Mouse (Mus musculus) forebrain, embryonic 10.5 days (tissue): Measurements from ENCODE around the gene Clnk. TPM values are rescaled to one million over a fixed set of nuclear protein-coding genes. Genes with fewer than 3 reads are reported as not detected.
"Not testable (repeated sequence)": the region's sequence is repeated elsewhere in the genome, so short reads cannot be mapped to it uniquely, and the experiment has no call there.

ENCODE experiments used
- DNase-seq: peaks from one replicate; pipeline ENCODE4 v3.0.0-alpha.2; 2017; ENCODE audit warnings: low spot score; ENCODE audit errors: extremely low spot score
- H3K27ac ChIP-seq: fragments of 300-500 bp; sonication (generic); 2 replicates; pipeline ENCODE4 v1.5.1; 2016; ENCODE audit warnings: mild to moderate bottlenecking
- H3K27me3 ChIP-seq: fragments of 300-500 bp; sonication (generic); 2 replicates; pipeline ENCODE4 v1.6.1; 2016; ENCODE audit warnings: mild to moderate bottlenecking; ENCODE audit not compliant: poor library complexity, severe bottlenecking
- H3K36me3 ChIP-seq: fragments of 300-500 bp; sonication (generic); replicated peaks from 2 replicates; pipeline ENCODE4 v1.6.1; 2016; ENCODE audit warnings: mild to moderate bottlenecking, moderate library complexity
- H3K4me1 ChIP-seq: fragments of 300-500 bp; sonication (generic); 2 replicates; pipeline ENCODE4 v1.6.1; 2016
- H3K4me3 ChIP-seq: fragments of 300-500 bp; sonication (generic); 2 replicates; pipeline ENCODE4 v1.5.1; 2016; ENCODE audit warnings: mild to moderate bottlenecking, moderate library complexity
- H3K9me3 ChIP-seq: fragments of 300-500 bp; sonication (generic); 2 replicates; pipeline ENCODE4 v1.6.1; 2016; ENCODE audit warnings: mild to moderate bottlenecking, moderate library complexity
- WGBS: fragments of 180-500 bp; shearing (Covaris S2); methylation state at CpG from one replicate; pipeline ENCODE4 v1.1.7; 2016; 5-methylcytosine and 5-hydroxymethylcytosine counted together
- polyA plus RNA-seq: library from polyadenylated mRNA; unstranded; fragments of >200 nt; fragmentation: Nextera tagmentation; extraction: Ambion mirVana; gene quantifications from 2 replicates; pipeline ENCODE4 v1.2.1, GENCODE M21; 2016

The Clnk gene
- polyA plus RNA-seq = 0.09 TPM in 1 of 2 replicates, not detected in the other

DNA sequence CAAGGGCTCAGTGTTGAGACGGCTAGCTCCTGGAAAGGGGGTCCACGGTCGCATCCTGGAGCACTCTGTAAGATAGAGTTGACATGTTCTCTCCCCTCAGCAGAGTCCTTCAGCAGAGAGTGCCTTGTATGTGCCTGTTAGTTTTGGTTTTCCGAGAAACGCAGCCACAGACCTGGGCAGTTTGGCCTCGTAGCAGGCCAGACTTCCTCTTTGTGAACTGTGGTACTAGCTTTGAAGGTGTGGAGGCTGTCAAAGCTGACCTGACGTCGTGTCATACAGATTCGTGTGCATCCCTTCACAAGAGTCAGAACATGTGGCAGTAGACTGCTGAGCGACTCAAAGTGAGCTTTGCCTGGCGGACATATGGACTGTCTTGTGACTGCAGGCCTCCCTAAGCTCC lies at the start of gene Clnk:
Clnk (minus strand) TSS at position 191 of the 400 bp plus-strand sequence.
- Histone ChIP-seq H3K27ac (0 out of 2 replicates have a peak within 1 kb of the TSS, but pooled peaks have one; percentile 35), H3K27me3 (no peaks in the 10 kb centered on the region), H3K9me3 (no peaks in the 10 kb centered on the region), H3K36me3 (no peaks in the 10 kb centered on the region), H3K4me1 (peaks cover 36% of the 10 kb centered on the region), H3K4me3 (no peak within 1 kb of the TSS)
- 90% methylated on average over 11 of the region's 11 CpGs for WGBS
- no peak for DNase-seq

DNA sequence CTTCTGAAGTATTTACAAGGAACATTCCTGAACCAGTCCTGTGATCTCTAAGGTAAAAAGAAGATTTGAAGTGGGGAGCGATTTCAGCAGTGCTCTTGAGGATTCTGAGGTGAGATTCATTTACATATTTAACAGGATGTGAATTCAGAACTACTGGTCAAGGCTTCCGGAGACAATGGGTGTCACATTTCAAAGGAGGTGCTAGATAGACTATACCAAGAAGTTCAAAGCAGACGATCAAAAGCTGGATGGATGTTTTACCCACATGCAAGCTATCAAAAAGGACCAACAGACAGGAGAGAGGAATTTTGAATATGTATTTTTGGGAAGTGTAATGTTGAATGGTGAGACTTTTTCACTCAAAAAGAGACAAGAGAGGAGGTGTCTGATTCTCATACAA lies 28.7 kb upstream of the Clnk start:
- Histone ChIP-seq H3K36me3 (no peaks in the 10 kb centered on the region), H3K9me3 (no peaks in the 10 kb centered on the region), H3K4me1 (no peaks in the 10 kb centered on the region), H3K27me3 (no peaks in the 10 kb centered on the region), H3K4me3 (no peak overlapping the region), H3K27ac (no peak overlapping the region)
- no peak for DNase-seq
- WGBS = 55% methylated on average over 3 of the region's 3 CpGs

DNA sequence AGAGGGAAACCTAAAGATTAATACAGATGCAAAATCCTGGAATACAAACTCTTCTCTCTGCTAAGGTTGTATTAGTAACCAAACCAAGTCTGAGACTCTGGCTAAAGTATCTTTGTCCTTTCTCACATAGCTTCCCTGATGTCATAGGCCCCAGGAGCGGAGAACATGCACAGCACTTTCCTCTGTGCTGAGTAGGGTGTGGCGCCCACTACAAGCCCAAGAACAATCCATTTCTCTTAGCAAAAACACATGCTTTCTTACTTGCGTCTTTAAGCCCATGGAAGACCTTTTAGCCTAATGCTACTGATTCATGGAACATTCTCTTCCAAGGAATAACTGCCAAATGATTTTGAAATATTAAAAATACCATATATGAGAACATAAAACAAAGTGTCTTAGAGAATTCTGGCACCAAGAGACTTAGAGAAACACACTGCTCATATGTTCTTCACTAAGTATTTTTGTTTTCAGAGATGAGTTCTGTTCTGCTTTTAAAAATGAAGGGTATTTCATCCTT lies 28.0 kb upstream of the Clnk start:
- Histone ChIP-seq H3K27ac (no peak overlapping the region), H3K27me3 (no peaks in the 10 kb centered on the region), H3K4me1 (no peaks in the 10 kb centered on the region), H3K36me3 (no peaks in the 10 kb centered on the region), H3K9me3 (no peaks in the 10 kb centered on the region), H3K4me3 (no peak overlapping the region)
- DNase-seq = no peak
- 90% methylated on average over 3 of the region's 3 CpGs for WGBS

DNA sequence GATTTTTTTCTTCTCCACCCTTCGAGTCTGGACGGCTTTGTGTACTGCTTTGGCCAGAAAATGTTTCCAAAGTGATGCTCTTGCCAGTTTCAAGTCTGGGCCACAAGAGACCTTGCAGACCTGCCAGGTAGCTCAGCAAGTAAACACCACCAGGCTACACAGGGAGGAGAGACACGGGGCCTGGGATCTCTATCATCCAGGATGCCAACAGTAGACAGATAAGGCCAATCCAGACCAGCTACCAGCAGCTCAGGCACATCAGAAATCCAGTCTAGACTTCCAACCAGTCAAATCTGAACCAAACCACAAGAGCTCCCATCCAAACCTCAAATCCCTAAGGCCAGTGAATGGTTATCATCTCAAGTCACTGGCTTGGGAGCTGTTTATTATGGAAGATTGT lies 26.3 kb upstream of the Clnk start:
- H3K4me3 ChIP-seq = no peak overlapping the region
- no peaks in the 10 kb centered on the region for H3K27me3 ChIP-seq
- no peak overlapping the region for H3K27ac ChIP-seq
- no peaks in the 10 kb centered on the region for H3K36me3 ChIP-seq
- no peaks in the 10 kb centered on the region for H3K4me1 ChIP-seq
- WGBS = 89% methylated on average over 3 of the region's 3 CpGs
- H3K9me3 ChIP-seq = no peaks in the 10 kb centered on the region
- no peak for DNase-seq

DNA sequence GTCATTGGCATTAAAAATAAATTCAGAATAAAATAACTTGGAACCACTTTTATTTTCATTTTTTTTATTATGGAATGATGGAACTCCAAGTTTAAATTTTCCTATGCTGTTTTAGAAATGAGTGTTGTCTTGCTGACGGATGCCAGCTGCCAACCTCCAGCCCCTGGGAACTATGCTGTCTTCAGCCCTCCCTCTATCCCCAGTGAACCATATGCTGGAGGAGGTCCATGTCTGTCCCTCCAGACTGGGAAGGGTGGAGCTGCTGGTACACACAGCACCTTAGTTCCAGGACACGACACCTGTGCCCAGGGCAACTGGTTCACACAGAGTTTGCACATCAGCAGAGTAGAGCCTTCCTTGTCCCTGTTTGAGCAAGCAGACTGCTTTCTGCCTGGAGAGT lies 22.4 kb upstream of the Clnk start:
- Histone ChIP-seq H3K9me3 (no peaks in the 10 kb centered on the region), H3K4me3 (no peak overlapping the region), H3K36me3 (no peaks in the 10 kb centered on the region), H3K27me3 (no peaks in the 10 kb centered on the region), H3K27ac (no peak overlapping the region), H3K4me1 (no peaks in the 10 kb centered on the region)
- no peak for DNase-seq
- 91% methylated on average over 2 of the region's 2 CpGs for WGBS

DNA sequence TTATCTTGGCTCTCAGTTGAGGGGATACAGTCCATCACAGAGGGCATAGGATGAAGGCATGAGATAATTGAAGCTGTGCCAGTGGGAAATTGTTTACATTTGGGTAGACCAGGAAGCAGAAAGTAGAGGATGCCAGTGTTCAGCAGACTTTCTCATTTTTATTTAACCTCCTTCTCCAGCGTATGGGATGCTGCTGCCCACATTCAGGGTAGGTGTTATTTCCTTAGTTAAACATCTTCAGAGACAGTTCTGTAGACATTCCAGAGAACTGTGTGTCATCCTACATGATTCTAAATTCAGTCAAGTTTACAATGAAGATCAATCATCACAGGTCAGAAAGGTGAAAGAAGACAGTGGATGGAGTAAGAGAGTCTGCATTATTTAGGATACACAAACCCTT lies 12.0 kb upstream of the Clnk start:
- Histone ChIP-seq H3K27me3 (no peaks in the 10 kb centered on the region), H3K27ac (no peak overlapping the region), H3K9me3 (no peaks in the 10 kb centered on the region), H3K36me3 (no peaks in the 10 kb centered on the region), H3K4me1 (no peaks in the 10 kb centered on the region), H3K4me3 (no peak overlapping the region)
- WGBS = 97% methylated on average over 1 of the region's 1 CpGs
- no peak for DNase-seq

DNA sequence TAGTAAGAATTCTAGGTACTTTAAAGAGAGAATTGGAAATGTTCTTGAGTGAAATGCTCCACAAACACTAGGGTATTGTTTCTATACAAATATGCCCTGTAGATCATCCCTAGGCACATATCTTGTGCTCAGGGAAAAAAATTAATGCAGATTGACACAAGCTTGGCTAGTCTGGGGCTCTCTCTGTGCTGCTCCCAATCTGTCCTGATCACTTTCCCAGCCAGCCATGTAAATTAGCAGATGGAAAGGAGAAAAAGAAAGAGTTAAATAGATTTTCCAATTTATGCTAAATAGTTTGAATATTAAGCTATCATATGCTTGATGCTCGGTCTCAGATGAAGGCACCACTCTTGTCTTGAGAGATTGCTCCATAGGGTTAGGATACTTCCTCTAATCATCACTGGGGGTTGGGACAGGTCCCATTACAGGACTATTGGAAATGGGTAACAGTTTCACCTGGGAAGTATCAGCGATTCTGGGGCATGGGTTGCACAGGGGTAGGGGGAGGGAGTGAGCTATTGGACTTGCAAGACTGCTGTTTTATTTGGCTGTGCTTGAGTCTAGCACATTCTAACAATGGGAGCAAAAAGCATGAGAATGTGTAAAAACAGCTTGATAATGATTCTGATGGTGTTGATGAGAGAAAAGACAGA lies 10.1 kb upstream of the Clnk start:
- WGBS = 87% methylated on average over 2 of the region's 2 CpGs
- no peaks in the 10 kb centered on the region for H3K27me3 ChIP-seq
- no peak overlapping the region for H3K27ac ChIP-seq
- DNase-seq = no peak
- H3K4me3 ChIP-seq = no peak overlapping the region
- no peaks in the 10 kb centered on the region for H3K9me3 ChIP-seq
- H3K4me1 ChIP-seq = no peaks in the 10 kb centered on the region
- H3K36me3 ChIP-seq = no peaks in the 10 kb centered on the region

DNA sequence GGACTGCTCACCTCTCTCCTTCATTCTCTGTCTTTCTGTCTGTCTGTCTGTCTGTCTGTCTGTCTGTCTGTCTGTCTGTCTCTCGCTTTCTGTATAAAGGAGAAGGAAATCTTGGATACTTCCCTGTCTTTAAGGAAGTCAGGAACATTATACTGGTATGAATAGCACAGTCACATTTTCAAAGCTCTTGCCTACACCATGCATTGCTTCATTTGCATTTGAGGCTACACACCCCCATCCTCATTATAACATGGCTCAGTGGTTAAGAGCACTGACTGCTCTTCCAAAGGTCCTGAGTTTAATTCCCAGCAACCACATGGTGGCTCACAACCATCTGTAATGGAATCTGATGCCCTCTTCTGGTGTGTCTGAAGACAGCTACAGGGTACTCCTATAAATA lies 6.0 kb upstream of the Clnk start:
- WGBS = 100% methylated on average over 1 of the region's 1 CpGs
- not testable (repeated sequence) for H3K36me3 ChIP-seq, DNase-seq, H3K27ac ChIP-seq, H3K4me1 ChIP-seq, H3K9me3 ChIP-seq, H3K4me3 ChIP-seq, H3K27me3 ChIP-seq

DNA sequence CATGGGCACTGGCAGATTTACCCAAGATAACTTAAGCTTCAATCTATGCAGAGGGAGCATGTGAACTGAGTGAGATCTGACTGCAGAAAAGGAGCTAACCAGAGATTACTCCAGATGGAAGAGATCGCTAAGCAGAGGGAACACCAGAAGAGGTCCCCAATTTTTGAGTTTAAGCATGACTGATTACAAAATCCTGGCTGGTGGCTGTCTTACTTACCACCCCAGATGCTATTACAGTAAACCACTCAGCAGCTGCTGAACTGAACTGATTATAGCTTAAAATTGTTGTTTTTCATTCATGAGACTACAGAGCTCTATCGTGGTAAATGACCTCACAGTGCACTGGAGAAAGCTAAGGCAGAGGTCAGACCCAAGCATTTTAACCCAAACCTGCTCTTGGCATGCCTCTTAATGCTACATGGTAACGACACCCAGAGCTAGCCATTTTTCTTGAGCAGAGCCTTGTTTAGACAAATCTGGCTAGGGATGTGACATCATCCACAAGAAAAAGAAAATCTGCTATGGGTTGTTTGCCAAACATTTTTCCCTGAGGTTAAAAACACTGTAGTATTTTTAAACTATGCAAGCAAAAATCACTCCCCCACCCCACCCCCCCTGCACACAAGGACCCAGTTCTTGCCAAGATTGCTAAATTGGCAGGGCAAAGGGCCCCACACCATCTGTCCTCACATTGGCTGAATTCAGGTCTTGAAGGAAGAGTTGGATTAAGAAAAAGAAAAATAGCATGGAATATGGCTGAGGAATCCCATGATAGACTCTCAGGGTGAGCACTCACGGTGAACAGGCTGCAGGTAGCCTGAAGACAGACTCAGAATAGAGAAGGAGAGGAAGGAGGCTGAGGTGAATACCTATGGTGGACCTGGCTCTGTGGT lies 5.4 kb upstream of the Clnk start:
- Histone ChIP-seq H3K4me3 (no peak overlapping the region), H3K9me3 (no peaks in the 10 kb centered on the region), H3K4me1 (peaks cover 4% of the 10 kb centered on the region), H3K27ac (no peak overlapping the region), H3K36me3 (no peaks in the 10 kb centered on the region), H3K27me3 (no peaks in the 10 kb centered on the region)
- no peak for DNase-seq
- WGBS = 79% methylated on average over 4 of the region's 4 CpGs

DNA sequence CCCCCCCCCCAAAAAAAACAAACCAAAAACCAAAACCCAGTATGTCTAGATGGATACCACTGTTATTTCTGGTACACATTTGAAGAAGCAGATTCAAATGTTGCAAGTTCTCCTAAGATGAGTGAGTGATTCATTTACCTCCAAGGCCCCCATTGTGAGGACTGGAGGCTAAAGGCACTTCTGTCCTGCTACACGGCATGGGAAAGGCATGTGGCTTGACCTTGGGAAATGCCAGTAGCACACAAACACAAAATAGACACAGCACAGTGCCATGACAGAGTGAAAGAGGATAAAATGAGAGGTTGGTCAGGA lies 4.8 kb upstream of the Clnk start:
- Histone ChIP-seq H3K4me3 (no peak overlapping the region), H3K9me3 (no peaks in the 10 kb centered on the region), H3K36me3 (no peaks in the 10 kb centered on the region), H3K4me1 (peaks cover 8% of the 10 kb centered on the region), H3K27me3 (no peaks in the 10 kb centered on the region), H3K27ac (no peak overlapping the region)
- DNase-seq = no peak
- WGBS = 81% methylated on average over 1 of the region's 1 CpGs

DNA sequence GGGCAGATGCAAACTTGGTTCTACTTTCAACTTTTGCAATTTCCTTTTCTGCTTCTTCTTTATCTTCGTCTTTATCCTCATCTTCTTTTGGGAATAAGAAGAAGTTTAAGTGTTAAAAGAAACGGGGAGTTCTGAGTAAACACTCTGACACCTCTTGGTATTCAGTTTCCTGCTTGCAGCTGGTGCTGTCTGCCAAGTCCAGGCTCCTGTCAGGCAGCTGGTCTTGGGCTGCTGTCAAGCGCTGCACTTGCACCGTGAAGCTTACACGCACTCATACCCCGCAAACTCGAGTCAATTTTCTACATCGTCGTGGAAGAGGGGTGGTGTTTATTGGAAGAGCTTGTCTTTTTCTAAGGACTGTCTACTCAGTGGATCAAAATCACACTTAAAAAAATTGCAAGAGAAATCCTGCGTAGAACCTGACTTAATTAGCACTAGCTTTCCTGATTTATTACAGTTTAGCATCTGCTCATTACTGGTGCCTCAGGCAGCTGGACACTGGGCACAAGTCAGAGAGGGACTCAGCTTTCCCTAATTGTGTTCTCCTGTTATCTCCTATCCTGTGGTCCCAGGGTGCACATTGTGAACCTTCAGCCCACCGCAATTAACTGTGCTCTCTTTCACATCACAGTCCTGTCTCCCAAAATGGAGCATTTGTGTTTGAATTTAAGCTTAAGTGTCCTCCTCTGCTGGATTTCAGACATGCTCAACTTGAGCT lies 3.5 kb upstream of the Clnk start:
- DNase-seq = no peak
- Histone ChIP-seq H3K4me1 (peaks cover 20% of the 10 kb centered on the region), H3K9me3 (no peaks in the 10 kb centered on the region), H3K4me3 (no peak overlapping the region), H3K27me3 (no peaks in the 10 kb centered on the region), H3K36me3 (no peaks in the 10 kb centered on the region), H3K27ac (no peak overlapping the region)
- 72% methylated on average over 11 of the region's 11 CpGs for WGBS

DNA sequence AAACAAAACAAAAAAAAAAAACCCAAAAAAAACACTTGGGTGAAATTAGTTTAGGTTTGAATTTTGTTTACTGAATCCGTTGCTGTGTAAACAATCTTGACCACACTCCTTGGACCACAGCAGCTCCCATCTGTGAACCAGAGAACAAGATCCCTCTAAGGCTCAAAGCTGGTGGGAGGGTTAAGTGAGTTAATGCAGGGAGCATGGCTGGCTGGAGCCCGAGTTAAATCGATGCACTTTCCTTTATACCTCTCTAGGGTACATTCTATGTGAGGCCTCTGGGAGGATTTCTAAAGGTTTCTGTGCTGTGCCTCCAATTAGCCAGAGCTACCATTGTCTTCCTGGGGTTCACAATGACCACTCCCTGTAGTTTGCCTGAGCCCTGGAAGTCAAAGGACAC lies 1.2 kb downstream of the Clnk start:
- Histone ChIP-seq H3K36me3 (no peaks in the 10 kb centered on the region), H3K27me3 (no peaks in the 10 kb centered on the region), H3K27ac (no peak overlapping the region), H3K9me3 (no peaks in the 10 kb centered on the region), H3K4me3 (no peak overlapping the region), H3K4me1 (peaks cover 36% of the 10 kb centered on the region)
- WGBS = 17% methylated on average over 3 of the region's 3 CpGs
- no peak for DNase-seq

DNA sequence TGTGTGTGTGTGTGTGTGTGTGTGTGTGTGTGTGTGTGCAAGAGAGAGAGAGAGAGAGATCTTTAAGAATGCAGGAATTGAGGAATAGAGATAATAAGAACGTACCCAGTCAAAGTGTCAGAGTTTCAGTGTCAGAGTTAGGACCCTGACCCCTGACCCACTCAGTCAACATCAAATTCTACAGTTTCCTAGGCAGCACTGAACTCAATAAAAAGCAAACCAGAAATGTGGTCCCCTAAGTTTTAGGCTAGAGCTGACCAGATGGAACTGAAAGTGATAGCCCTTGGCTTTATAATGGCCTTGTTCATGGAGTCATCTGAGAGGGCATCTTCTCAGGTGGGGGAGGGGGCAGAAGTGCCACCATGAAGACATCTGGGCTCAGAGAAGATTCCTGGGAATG lies 1.7 kb downstream of the Clnk start:
- no peak overlapping the region for H3K4me3 ChIP-seq

More for the DNA sequence above, 1.7 kb downstream of the Clnk start:
- Histone ChIP-seq H3K27me3 (no peaks in the 10 kb centered on the region), H3K27ac (peak overlapping the region; percentile 69), H3K36me3 (no peaks in the 10 kb centered on the region), H3K4me1 (peaks cover 39% of the 10 kb centered on the region), H3K9me3 (no peaks in the 10 kb centered on the region)
- WGBS = 48% methylated on average over 1 of the region's 1 CpGs
- DNase-seq = no peak
